Mouse (Mus musculus) midbrain, embryonic 16.5 days (tissue): ENCODE measurements at regions not wholly inside any gene's neighbourhood (a gene's known extent, or its start where the extent isn't known, plus 50 kb on each side); places are given as distances from the start of the nearest gene placed in this dataset.

Experiments used
- ATAC-seq: fragments of 200-750 bp; cut with Nextera tagmentation; 2 replicates; pipeline ENCODE4 v1.8.0; 2017; ENCODE audit warnings: moderate TSS enrichment
- H3K27ac ChIP-seq: fragments of 300-500 bp; sonication (generic); 2 replicates; pipeline ENCODE4 v1.5.1; 2014; ENCODE audit warnings: mild to moderate bottlenecking, low read length, mixed read lengths
- H3K27me3 ChIP-seq: fragments of 300-500 bp; sonication (generic); 2 replicates; pipeline ENCODE4 v1.6.1; 2014; ENCODE audit warnings: low read depth, low read length, mixed read lengths; ENCODE audit not compliant: control insufficient read depth, insufficient read depth
- H3K36me3 ChIP-seq: fragments of 300-500 bp; sonication (generic); 2 replicates; pipeline ENCODE4 v1.6.1; 2014; ENCODE audit warnings: mild to moderate bottlenecking, low read length, moderate library complexity, mixed read lengths; ENCODE audit not compliant: control insufficient read depth, insufficient read depth
- H3K4me1 ChIP-seq: fragments of 300-500 bp; sonication (generic); 2 replicates; pipeline ENCODE4 v1.6.1; 2014; ENCODE audit warnings: mild to moderate bottlenecking, low read length, mixed read lengths; ENCODE audit not compliant: control insufficient read depth, insufficient read depth
- H3K4me2 ChIP-seq: fragments of 300-500 bp; sonication (generic); 2 replicates; pipeline ENCODE4 v1.6.1; 2014; ENCODE audit warnings: mild to moderate bottlenecking, low read length, mixed read lengths
- H3K4me3 ChIP-seq: fragments of 300-500 bp; sonication (generic); 2 replicates; pipeline ENCODE4 v1.5.1; 2014; ENCODE audit warnings: low read depth, mild to moderate bottlenecking, low read length, moderate library complexity, mixed read lengths
- H3K9ac ChIP-seq: fragments of 300-500 bp; sonication (generic); 2 replicates; pipeline ENCODE4 v1.6.1; 2014; ENCODE audit warnings: low read depth, low read length, mixed read lengths
- H3K9me3 ChIP-seq: fragments of 300-500 bp; sonication (generic); replicated peaks from 2 replicates; pipeline ENCODE4 v1.6.1; 2014; ENCODE audit warnings: mild to moderate bottlenecking, low read length, mixed read lengths; ENCODE audit not compliant: control insufficient read depth, poor library complexity, severe bottlenecking
- WGBS: fragments of 180-500 bp; shearing (Covaris S2); extraction: QIAGEN DNeasy Blood & Tissue Kit; methylation state at CpG from one replicate; pipeline ENCODE4 v1.1.7; 2014; 5-methylcytosine and 5-hydroxymethylcytosine counted together

DNA sequence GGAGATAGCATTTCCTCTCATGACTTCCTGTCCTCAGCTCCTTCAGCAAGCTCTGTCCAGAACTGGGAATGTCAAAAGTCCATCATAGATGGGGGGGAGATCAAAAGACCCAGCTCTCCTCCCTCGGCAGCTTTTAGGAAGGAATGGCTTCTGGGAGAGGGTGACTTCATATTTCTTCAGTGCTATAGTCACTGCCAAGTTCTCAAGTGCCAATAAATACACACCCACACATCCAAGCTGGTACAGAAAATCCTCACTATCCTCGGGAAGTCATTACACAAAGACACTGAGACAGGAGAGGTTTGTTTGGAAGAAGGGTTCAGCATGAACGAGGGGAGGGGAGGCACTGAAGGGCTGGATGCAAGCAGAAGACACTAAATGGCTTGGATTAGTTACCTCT lies 502.0 kb downstream of the Irx1 start:
- H3K4me1 ChIP-seq, result peaks cover 10% of the 10 kb centered on the region; the same call in 1 of the 2 replicates
- H3K27me3 ChIP-seq, result peaks cover 4% of the 10 kb centered on the region; the same call in 1 of the 2 replicates
- no peak overlapping the region for H3K27ac ChIP-seq
- no peak overlapping the region for H3K4me3 ChIP-seq
- 72% methylated on average over 3 of the region's 3 CpGs for WGBS
- H3K36me3 ChIP-seq, result no peaks in the 10 kb centered on the region
- no peak for ATAC-seq
- no peak overlapping the region for H3K9ac ChIP-seq
- H3K9me3 ChIP-seq, result no peaks in the 10 kb centered on the region
- H3K4me2 ChIP-seq, result no peak overlapping the region

DNA sequence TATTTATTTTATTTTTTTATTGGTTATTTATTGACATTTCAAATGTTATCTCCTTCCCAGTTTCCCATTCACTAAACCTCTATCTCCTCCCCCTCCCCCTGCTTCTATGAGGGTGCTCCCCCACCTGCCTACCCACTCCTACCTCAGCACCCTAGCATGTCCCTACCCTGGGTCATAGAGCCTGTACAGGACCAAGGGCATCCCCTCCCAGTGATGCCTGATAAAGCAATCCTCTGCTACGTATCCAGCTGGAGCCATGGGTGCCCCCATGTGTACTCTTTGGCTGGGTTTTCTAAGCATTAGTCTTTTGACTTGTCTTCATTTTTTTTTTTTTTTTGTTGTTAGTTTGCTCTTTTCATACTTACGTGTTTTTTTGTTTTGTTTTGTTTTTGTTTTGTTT lies 502.9 kb downstream of the Irx1 start:
- Histone ChIP-seq H3K4me3 (no peak overlapping the region), H3K27me3 (peaks cover 7% of the 10 kb centered on the region), H3K9ac (no peak overlapping the region), H3K4me1 (peaks cover 10% of the 10 kb centered on the region; the same call in 1 of the 2 replicates), H3K27ac (no peak overlapping the region), H3K4me2 (no peak overlapping the region), H3K36me3 (no peaks in the 10 kb centered on the region), H3K9me3 (no peaks in the 10 kb centered on the region)
- WGBS, result 95% methylated on average over 2 of the region's 2 CpGs
- no peak for ATAC-seq

DNA sequence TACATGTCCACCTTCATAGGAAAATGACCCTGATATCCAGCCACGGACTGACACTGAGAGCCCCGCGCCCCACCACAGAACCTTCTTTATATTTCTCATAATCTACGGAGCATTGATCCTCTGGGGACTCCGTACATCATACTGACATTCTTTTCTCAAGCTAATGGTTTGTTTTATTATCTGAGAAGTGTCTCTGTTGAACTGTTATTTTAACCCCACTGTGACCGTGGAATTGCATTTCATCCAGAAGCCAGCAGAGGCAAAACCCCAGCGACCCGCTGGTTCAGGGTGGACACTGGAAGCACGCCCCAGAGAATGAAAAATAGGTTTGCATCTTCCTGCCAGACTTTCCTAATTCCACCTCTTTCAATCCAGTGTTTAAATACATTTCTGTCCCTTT lies 503.4 kb downstream of the Irx1 start:
- Histone ChIP-seq H3K4me2 (no peak overlapping the region), H3K9ac (no peak overlapping the region), H3K4me3 (no peak overlapping the region), H3K4me1 (peaks cover 10% of the 10 kb centered on the region; the same call in 1 of the 2 replicates), H3K9me3 (no peaks in the 10 kb centered on the region), H3K27me3 (peaks cover 7% of the 10 kb centered on the region), H3K27ac (peak overlapping the region; percentile 24; the same call in 1 of the 2 replicates), H3K36me3 (no peaks in the 10 kb centered on the region)
- WGBS, result 49% methylated on average over 9 of the region's 9 CpGs
- no peak for ATAC-seq

DNA sequence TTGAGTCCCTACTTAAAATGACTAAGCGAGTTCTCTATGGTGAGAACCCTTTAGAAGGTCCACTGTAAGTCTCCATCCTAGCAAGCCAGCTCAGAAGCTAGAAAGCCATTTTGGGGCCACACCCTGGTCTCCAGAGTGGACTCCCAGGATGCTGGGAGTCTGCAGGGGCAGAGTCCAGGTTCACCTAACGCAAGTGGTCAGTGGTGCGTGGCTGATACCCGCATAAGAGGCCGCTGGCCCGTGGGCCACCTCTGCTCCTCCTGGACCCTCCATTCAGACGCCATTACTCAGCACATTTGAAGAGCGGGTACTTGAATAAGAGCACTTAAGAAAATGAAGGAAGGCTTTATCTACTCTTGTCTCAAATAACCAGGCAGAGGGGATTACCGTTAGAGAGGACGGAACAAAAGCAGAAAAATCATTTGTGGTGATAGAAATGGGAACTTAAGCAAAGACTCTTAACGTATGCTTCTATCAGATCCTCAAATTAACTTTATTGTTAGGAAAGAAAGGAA lies 504.4 kb downstream of the Irx1 start:
- peak overlapping the region; percentile 12; the same call in 1 of the 2 replicates for H3K4me3 ChIP-seq
- H3K4me2 ChIP-seq, result peak overlapping the region; percentile 51
- 10% methylated on average over 11 of the region's 11 CpGs for WGBS
- H3K4me1 ChIP-seq, result peaks cover 10% of the 10 kb centered on the region; the same call in 1 of the 2 replicates
- peak overlapping the region; percentile 51; the same call in 1 of the 2 replicates for H3K9ac ChIP-seq
- H3K27ac ChIP-seq, result peak overlapping the region; percentile 82
- H3K9me3 ChIP-seq, result no peaks in the 10 kb centered on the region
- H3K36me3 ChIP-seq, result no peaks in the 10 kb centered on the region
- peak; percentile 40; the same call in 1 of the 2 replicates for ATAC-seq
- peaks cover 7% of the 10 kb centered on the region for H3K27me3 ChIP-seq

DNA sequence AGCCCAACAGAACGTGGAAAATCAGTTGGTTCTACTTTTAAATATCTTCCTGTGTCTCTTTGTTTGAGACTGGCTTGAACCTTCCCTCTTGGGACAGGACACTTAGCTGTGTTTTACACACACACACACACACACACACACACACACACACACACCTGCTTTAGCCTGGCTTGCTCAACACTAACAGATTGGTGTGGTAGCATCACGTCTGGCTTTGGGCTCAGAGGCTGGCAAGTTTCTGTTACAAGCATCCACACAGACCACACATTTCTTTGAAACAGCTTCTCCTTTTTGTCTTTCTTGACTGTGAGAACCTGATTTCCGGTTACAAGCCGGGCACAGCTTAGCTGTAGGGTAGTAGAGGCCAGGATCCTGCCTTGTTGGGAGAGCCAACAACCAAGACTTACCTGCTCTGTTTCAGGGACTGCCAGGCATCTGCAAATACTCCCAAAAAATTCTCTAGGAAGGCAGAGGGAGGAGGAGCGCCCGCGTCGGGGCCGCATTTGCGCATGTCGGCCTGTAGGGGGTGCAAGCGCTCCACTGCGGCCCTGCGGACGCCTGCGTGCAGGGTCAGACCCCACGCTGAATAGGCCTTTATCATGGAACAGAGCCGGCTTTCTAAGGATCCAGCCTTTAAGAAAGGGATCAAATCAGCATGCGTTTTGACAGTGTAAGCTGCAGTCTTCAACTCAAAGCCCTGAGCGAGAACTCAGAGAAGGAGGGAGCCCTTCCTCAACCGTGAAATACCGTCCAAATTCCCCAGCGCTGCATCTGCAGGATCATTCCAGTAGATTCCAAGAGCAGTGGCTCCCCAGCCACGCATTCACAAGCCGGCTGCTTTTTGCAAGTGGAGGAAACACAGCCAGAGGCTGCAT lies 505.2 kb downstream of the Irx1 start:
- H3K27me3 ChIP-seq, result peaks cover 7% of the 10 kb centered on the region
- H3K9ac ChIP-seq, result peak overlapping the region; percentile 51; the same call in 1 of the 2 replicates
- H3K4me1 ChIP-seq, result peaks cover 10% of the 10 kb centered on the region; the same call in 1 of the 2 replicates
- peak overlapping the region; percentile 82 for H3K27ac ChIP-seq
- peak; percentile 95 for ATAC-seq
- H3K36me3 ChIP-seq, result no peaks in the 10 kb centered on the region
- WGBS, result 2% methylated on average over 25 of the region's 25 CpGs
- H3K4me3 ChIP-seq, result peak overlapping the region; percentile 12; the same call in 1 of the 2 replicates
- H3K9me3 ChIP-seq, result no peaks in the 10 kb centered on the region
- peak overlapping the region; percentile 51 for H3K4me2 ChIP-seq

DNA sequence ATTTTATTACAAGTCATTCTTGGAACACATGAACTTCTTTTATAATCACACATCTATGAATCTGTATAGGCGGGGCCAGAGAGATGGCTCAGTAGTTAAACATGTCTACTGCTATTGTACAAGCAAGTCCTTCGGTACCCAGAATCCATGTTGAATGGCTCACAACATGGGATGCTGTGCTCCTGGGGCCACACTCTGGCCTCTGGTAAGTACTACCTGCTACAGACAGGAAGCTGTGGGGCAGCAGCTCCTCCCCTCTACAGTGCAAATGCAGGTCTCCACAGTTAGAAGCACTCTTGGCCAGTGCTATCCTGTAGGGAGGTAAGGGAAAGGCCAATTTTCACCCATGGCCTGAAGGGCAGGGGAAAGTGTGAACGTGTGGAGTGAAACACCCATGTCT lies 506.0 kb downstream of the Irx1 start:
- Histone ChIP-seq H3K27me3 (peaks cover 7% of the 10 kb centered on the region), H3K4me3 (no peak overlapping the region), H3K4me2 (no peak overlapping the region), H3K9ac (no peak overlapping the region), H3K27ac (no peak overlapping the region), H3K9me3 (no peaks in the 10 kb centered on the region), H3K36me3 (no peaks in the 10 kb centered on the region), H3K4me1 (peaks cover 10% of the 10 kb centered on the region; the same call in 1 of the 2 replicates)
- WGBS, result 72% methylated on average over 3 of the region's 3 CpGs
- ATAC-seq, result no peak

DNA sequence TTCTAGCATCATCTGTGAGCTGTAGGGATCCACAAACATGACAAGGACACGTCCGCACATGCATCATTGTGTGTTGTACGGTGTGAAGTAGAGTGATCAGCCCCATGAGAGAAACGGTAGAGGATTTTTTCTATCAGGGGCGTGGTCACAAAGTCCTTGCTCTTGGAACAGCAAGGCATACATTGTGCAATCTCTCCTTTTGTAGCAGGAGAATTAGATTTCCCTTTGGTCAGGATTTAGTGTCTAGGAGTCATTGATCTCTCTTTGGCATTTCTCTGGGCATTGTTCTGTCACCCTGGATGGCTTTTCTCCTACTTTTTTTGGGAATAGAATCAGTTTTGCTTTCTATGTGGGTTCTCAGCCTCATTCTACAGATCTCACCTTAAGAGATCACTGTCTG lies 511.3 kb downstream of the Irx1 start:
- 91% methylated on average over 5 of the region's 5 CpGs for WGBS
- Histone ChIP-seq H3K36me3 (no peaks in the 10 kb centered on the region), H3K27ac (no peak overlapping the region), H3K9ac (no peak overlapping the region), H3K4me3 (no peak overlapping the region), H3K9me3 (no peaks in the 10 kb centered on the region), H3K4me1 (no peaks in the 10 kb centered on the region), H3K27me3 (peaks cover 3% of the 10 kb centered on the region), H3K4me2 (no peak overlapping the region)
- ATAC-seq, result no peak

DNA sequence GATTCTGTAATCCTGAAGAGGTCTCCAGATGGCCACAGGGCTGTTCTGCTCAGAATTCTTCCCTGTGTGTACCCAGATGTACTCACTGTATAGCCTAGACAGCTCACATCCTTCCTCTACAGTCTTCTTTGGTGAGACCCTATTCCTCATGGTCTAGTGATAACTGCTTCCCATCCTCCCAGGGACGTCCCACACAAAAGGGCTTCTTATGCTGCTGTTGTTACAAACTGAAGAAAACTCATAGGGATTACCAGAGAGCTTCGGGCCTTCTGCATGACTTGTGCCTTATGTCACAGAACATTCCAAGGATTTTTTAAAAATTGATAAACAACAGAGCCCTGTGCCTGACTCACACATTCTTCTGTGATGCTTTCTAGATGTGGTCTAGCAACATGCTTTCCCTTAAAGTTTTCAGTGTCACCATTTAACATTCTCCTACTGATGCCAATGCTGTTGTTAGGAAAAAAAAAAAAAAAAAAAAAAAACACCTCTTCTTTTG lies 525.9 kb downstream of the Irx1 start:
- H3K4me3 ChIP-seq, result no peak overlapping the region
- no peaks in the 10 kb centered on the region for H3K36me3 ChIP-seq
- H3K9me3 ChIP-seq, result no peaks in the 10 kb centered on the region
- H3K27ac ChIP-seq, result no peak overlapping the region
- no peak overlapping the region for H3K4me2 ChIP-seq
- WGBS, result 49% methylated on average over 2 of the region's 2 CpGs
- H3K4me1 ChIP-seq, result no peaks in the 10 kb centered on the region
- H3K27me3 ChIP-seq, result no peaks in the 10 kb centered on the region
- no peak overlapping the region for H3K9ac ChIP-seq
- ATAC-seq, result no peak
